Mouse (Mus musculus): ENCODE measurements around the gene Cdh5.
"Not testable (repeated sequence)": the region's sequence is repeated elsewhere in the genome, so short reads cannot be mapped to it uniquely, and the experiment has no call there.

The Cdh5 gene

DNA sequence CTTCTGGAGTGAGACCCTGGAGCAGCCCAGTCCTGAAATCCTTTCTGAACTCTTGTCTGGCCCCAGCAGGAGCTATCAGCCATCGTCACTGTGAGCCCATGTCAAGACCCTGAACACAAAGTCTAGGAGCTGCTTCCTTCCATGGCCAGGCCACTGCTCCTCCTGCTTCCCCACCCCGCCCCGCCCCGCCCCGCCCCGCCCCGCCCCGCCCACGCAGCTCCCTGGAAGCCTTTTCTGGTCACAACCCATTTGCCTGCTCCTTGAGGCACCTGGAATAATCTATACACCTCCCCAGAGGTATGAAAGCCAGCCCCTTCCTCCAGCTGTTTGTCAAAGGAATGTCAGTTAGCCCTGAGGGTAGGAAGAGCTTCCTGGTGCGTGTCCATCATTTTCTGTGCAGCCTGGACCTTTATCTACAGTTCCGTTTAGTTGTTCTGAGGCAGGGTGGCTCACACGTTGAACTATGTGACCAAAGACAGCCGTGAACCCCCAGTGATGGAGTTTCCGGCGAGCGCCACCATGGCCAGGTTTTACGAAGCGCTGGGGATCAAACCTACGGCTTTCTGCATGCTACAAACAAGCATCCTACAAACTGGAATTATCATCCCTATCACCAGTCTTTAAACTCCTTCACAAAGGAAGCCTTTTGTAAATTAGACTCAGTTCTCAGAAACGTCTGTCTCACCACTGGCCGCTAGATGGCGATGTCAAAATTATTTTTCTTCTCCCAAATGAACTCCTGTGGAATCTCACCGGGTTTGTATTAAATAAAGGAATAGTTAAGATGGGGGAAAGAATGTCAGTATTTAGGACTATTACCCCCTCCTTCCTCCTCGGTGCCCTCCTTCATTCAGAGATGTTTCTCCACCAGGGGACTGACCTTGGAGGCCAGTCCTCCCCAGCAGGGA is 10.2 kb upstream of the Cdh5 start:
- DNase-seq (ENCODE audit: low spot score in 2 of 2), result not testable (repeated sequence)

- DNase-seq (ENCODE audit: low spot score in 2 of 2), result no peak
Measured at GRCm38 (mm10) chr8:104093336-104093735, 8.1 kb upstream of the Cdh5 start.

DNA sequence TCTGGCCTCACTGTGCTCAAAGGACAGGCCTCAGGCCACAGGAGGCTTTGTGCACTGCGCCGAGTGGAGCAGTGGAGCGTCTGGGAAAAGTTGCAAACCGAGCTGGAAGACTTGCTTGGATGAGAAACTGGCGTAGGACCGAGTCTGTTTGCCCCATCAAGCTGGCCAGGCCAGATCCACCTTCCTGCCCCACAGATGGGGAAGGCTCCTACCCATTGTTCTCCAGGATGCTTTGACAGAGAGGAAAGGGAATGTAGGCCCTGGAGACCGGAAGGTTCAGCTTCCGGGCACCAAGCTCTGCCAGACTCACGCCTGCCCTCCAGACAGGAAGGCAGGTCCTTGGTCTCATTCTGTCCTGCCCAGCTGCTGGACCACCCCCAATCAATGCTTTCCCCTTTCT is 5.8 kb upstream of the Cdh5 start:
- no peak for DNase-seq (ENCODE audit: low spot score in 2 of 2)

DNA sequence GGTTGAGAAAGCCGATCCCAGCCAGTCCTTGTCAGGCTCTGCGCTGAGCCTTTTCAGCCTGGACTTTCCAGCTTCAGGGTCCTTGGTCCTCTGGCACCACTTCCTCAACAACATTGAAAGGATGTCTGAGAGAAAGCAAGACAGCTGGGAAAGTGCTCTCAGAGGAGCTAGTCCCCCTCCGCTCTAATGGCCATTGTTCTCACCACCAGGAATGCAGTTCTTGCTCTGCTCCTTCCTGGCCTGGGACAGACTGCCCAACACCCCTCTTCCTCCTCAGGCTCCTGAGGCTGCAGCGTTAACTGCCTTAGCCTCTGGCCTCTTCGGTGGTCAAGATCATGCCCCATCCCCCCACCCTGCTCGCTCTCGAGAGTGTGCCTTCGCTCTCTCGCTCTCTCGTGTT is 4.8 kb upstream of the Cdh5 start:
- DNase-seq (ENCODE audit: low spot score in 2 of 2), result no peak

- no peak for DNase-seq (ENCODE audit: low spot score in 2 of 2)
Measured at GRCm38 (mm10) chr8:104098671-104099346, 2.6 kb upstream of the Cdh5 start.

DNA sequence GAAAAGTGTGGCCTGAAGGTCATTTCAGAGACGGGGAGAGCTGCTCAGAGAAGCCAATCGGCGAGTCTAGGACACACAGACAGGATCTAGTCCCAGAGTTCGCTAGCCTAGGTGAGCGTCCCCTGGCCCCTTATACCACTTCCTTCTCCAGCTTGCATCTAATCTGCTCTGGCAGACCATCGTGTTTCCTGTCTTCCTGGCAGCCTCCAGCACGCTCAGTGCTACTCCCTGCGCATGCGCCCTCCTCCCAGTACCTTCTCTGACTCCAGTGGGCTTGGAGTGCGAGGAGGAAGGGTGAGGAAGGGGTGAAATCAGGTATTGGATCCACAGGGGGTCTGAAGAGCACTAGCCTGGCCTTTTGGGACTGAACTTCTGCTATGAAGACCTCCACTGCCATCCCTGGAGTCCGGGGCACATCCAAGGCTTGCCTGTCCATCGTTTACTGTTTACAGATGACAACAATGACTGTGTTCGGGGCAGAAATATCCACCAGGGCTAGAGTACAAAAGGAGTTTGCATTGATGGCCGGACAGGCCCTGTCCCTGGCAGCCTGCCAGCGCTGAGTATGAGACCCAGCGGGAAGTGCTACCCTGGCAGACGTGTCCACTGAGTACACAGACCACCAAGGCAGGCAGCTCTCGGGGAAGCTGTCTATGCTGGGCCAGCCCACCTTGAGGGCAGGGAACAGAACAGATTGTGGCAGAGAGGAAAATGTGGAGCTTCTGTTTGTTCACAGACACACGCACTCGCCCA is 1.9 kb upstream of the Cdh5 start:
- DNase-seq (ENCODE audit: low spot score in 2 of 2), result no peak

- not testable (repeated sequence) for DNase-seq (ENCODE audit: low spot score in 2 of 2)
Measured at GRCm38 (mm10) chr8:104100724-104101123, 701 bp upstream of the Cdh5 start.

DNA sequence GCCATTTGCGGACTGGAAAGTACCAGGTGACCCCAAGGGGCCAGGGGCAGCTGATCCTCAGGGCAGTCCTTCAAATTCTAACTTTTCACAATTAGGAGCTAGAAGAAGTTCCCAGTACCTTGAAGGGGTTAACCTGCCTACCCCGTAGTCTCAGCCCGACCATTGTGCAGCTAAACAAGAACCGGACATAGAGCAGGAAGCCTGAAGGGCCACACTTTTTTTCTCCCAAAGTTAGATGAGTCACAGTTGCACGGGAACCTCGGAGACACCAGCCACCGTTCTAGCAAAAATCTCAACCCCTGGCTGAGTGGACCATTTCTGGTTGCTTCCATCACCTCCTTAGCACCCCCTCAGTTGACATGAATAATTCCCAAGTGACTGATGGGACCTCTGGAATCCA is 2.0 kb downstream of the Cdh5 start:
- no peak for DNase-seq (ENCODE audit: low spot score in 2 of 2)

GRCm38 (mm10) chr8:104105768-104106167 is 4.3 kb downstream of the Cdh5 start:
- no peak for DNase-seq (ENCODE audit: low spot score in 2 of 2)

DNA sequence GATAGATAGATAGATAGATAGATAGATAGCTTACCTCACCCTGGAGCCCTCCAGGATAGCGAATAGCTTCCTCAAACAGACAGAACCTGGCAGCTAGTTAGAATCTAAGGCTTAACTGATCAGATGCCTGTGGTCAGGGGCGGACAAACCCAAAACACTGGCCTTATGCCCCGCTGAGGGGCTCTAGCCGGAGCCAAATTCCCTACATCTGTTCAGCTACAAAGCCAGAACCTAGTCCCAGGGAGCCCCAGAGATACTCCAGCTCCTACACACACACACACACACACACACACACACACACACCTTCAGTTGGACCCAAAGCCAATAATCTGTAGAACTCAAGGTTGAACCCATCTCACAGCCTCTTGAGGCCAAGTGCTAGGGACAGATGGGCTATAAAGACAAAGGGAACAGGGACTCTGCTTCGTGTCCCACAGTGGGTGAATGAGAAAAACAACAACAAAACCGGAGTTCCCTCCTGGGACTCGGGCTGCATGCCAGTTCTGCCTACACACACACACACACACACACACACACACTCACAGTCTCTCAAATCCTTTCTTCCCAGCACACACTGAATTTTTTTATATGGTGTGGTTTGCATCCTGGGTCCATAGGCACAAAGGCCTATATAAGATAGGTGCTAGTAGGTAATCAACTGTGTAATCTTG is 5.0 kb downstream of the Cdh5 start:
- DNase-seq (ENCODE audit: low spot score in 2 of 2), result no peak

- DNase-seq (ENCODE audit: low spot score in 2 of 2), result no peak
Measured at GRCm38 (mm10) chr8:104107111-104107510, 5.7 kb downstream of the Cdh5 start.

- DNase-seq (ENCODE audit: low spot score in 2 of 2), result no peak
Measured at GRCm38 (mm10) chr8:104108048-104108447, 6.6 kb downstream of the Cdh5 start.

DNA sequence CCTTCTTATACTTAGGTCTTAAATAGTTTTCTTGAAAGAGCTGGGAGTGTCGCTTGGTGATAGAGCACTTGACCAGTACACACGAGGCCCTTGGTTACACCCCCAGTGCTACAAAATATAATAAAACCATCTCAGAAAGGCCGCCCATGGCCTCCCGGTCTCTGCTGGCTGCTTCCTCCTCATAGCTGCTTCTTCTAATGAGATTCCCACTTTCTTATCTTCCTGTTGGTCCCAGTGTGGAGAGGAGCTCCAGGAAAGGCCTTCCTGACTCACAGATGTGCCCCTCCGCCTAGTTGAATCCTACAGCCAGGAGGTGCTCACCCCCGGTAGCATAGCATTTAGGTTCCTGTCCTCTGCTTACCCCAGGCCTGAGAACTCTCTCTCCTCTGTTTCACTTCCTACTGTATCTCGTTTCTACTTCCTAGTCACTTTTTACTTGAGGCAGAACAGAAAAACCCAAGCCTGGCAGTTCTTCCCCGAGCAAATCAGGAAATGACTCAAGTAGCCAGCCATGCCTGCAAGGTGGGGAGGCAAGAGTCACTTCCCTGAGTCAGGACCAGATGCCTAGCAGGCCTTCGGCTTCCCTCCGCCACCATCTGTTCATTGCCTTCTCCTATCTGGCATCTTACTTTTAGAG is 9.2 kb downstream of the Cdh5 start:
- DNase-seq (ENCODE audit: low spot score in 2 of 2), result no peak

- no peak for DNase-seq (ENCODE audit: low spot score in 2 of 2)
Measured at GRCm38 (mm10) chr8:104121640-104122416, 20.4 kb downstream of the Cdh5 start.

DNA sequence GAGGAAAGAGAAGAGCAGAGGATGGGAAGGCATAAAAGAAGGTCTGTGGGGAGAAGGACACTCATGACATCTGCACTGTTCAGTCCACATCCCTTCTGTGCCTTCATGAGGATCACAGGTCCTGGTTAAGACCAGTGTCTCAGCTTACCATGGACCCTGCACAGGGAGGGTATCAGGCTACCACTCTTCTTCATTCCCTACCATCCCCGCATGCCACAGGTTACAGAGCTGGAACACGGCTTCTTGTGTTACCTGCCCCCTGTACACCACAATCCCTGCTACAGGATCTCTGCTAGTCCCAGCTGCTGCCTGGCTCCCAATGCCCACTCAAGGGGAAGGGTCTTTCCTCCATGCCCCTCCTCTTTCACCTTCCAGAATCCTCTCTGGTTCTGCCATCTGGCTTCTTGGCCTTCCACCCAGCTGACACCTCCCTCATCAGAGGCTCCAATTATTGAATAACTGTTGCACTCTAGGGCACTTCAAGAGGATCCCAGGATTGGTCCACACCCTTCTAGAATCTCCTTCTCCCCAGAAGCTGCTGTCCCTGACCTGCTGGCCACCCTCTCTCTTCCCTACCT is 21.7 kb downstream of the Cdh5 start:
- DNase-seq (ENCODE audit: low spot score in 2 of 2), result no peak

DNA sequence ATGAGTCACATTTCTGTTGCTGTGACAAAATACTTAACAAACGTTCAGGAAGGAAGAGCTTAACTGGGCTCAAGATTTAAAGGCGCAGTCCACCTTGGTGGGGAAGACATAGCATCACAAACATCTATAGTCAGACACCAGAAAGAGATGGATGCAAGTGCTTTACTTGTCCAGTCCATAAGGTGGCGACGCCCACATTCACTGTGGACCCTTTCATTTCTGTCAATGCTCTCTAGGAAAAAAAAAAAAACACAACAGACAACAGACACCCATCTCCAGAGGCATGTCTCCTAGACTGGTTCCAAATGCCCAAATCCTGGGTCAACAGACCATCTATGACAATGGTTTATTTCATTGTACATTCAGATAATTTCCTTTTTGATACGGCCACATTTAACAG is 23.1 kb downstream of the Cdh5 start:
- DNase-seq (ENCODE audit: low spot score in 2 of 2), result no peak

- DNase-seq (ENCODE audit: low spot score in 2 of 2), result peak; percentile 66 to 81
Measured at GRCm38 (mm10) chr8:104127160-104127883, 25.9 kb downstream of the Cdh5 start.

GRCm38 (mm10) chr8:104130916-104131315 is 29.5 kb downstream of the Cdh5 start:
- DNase-seq (ENCODE audit: low spot score in 2 of 2), result no peak

DNA sequence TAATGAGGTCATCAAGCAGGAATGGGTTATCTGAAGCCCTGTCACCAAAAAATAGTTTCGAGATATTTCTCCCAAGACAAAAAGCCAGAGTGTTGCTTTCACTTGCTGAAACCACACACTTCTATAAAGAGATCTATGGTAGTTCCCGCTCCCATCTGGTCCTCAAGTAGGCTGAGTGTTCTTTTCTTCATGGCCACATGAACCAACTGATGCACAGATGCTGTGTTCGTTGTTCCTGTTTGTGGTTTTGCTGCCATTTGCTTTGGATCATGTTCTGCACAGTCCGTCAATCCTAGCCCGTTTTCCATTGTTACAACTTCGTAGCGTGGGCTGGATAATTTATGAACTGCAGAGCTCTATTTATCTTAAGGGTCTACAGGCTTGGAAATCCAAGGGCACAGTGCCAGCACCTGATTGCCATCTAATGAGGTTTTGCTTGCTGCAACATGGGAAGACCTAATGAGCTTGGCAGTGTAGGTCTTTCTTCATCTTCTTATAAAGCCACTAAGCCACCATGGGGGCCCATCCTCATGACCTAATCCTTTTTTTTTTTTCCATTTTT is 30.1 kb downstream of the Cdh5 start:
- DNase-seq (ENCODE audit: low spot score in 2 of 2), result no peak
